Mouse (Mus musculus): Measurements from ENCODE around the gene Hgd. TPM values are rescaled to one million over a fixed set of nuclear protein-coding genes. Genes with fewer than 3 reads are reported as not detected.

Hgd gene
- polyA plus RNA-seq, 1 experiment from 2014 or later: 0.53 TPM

GRCm38 (mm10) chr16:37550266-37550665 lies 29.7 kb upstream of the Hgd start:
- ATAC-seq (ENCODE audit: low FRiP score, low TSS enrichment): no peak

GRCm38 (mm10) chr16:37550981-37551380 lies 29.0 kb upstream of the Hgd start:
- Histone ChIP-seq H3K27ac (ENCODE audit: low read depth, low read length) (no peak overlapping the region), H3K9me3 (ENCODE audit: control insufficient read depth, low read length) (no peaks in the 10 kb centered on the region), H3K4me1 (ENCODE audit: control insufficient read depth, insufficient read depth, low read length) (no peaks in the 10 kb centered on the region), H3K27me3 (ENCODE audit: control insufficient read depth, insufficient read depth, low read length) (no peaks in the 10 kb centered on the region), H3K9ac (ENCODE audit: low read depth, low read length) (no peak overlapping the region), H3K4me2 (replicated peaks; ENCODE audit: low read depth, low read length) (no peak overlapping the region), H3K36me3 (ENCODE audit: control insufficient read depth, insufficient read depth, low read length) (no peaks in the 10 kb centered on the region), H3K4me3 (ENCODE audit: low read length) (no peak overlapping the region)
- 94% methylated on average over 2 of the region's 2 CpGs for WGBS
- no peak for ATAC-seq (ENCODE audit: low FRiP score, low TSS enrichment)

More at GRCm38 (mm10) chr16:37550266-37550665, 29.7 kb upstream of the Hgd start:
- Histone ChIP-seq H3K27me3 (ENCODE audit: control insufficient read depth, insufficient read depth, low read length) (no peaks in the 10 kb centered on the region), H3K4me3 (ENCODE audit: low read length) (no peak overlapping the region), H3K27ac (ENCODE audit: low read depth, low read length) (no peak overlapping the region), H3K4me1 (ENCODE audit: control insufficient read depth, insufficient read depth, low read length) (no peaks in the 10 kb centered on the region), H3K9ac (ENCODE audit: low read depth, low read length) (no peak overlapping the region), H3K4me2 (replicated peaks; ENCODE audit: low read depth, low read length) (no peak overlapping the region), H3K36me3 (ENCODE audit: control insufficient read depth, insufficient read depth, low read length) (no peaks in the 10 kb centered on the region), H3K9me3 (ENCODE audit: control insufficient read depth, low read length) (no peaks in the 10 kb centered on the region)
- 88% methylated on average over 3 of the region's 3 CpGs for WGBS

DNA sequence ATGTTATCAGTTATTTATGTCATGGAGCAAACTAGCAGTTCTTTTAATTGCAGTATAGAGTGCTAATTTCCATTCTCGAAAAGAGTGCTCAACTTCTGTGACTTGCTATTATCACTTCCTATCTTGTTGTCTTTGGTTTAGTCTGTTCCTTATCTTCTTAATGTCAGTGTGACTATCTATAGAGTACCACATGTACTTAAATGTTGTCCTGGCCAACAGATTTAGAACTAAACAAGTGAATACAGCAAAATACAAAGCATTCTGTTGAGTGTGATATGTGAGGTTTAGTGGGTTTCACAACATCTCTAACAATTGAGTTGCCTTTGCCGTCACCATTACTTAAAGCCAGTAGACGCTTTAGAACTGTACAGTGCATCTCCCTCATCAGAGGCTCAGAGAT lies 27.1 kb upstream of the Hgd start:
- WGBS: 92% methylated on average over 3 of the region's 3 CpGs
- H3K27me3 ChIP-seq (ENCODE audit: control insufficient read depth, insufficient read depth, low read length): no peaks in the 10 kb centered on the region
- no peak for ATAC-seq (ENCODE audit: low FRiP score, low TSS enrichment)
- H3K9me3 ChIP-seq (ENCODE audit: control insufficient read depth, low read length): no peaks in the 10 kb centered on the region
- no peak overlapping the region for H3K4me3 ChIP-seq (ENCODE audit: low read length)
- H3K4me1 ChIP-seq (ENCODE audit: control insufficient read depth, insufficient read depth, low read length): no peaks in the 10 kb centered on the region
- no peak overlapping the region for H3K9ac ChIP-seq (ENCODE audit: low read depth, low read length)
- no peak overlapping the region for H3K27ac ChIP-seq (ENCODE audit: low read depth, low read length)
- peaks cover 8% of the 10 kb centered on the region; the same call in 1 of the 2 replicates for H3K36me3 ChIP-seq (ENCODE audit: control insufficient read depth, insufficient read depth, low read length)
- no peak overlapping the region for H3K4me2 ChIP-seq (replicated peaks; ENCODE audit: low read depth, low read length)

- Histone ChIP-seq H3K9me3 (ENCODE audit: control insufficient read depth, low read length) (no peaks in the 10 kb centered on the region), H3K27me3 (ENCODE audit: control insufficient read depth, insufficient read depth, low read length) (no peaks in the 10 kb centered on the region), H3K9ac (ENCODE audit: low read depth, low read length) (no peak overlapping the region), H3K4me1 (ENCODE audit: control insufficient read depth, insufficient read depth, low read length) (no peaks in the 10 kb centered on the region), H3K4me2 (replicated peaks; ENCODE audit: low read depth, low read length) (no peak overlapping the region), H3K27ac (ENCODE audit: low read depth, low read length) (no peak overlapping the region), H3K36me3 (ENCODE audit: control insufficient read depth, insufficient read depth, low read length) (peaks cover 10% of the 10 kb centered on the region; the same call in 1 of the 2 replicates), H3K4me3 (ENCODE audit: low read length) (no peak overlapping the region)
- ATAC-seq (ENCODE audit: low FRiP score, low TSS enrichment): no peak
- WGBS: 54% methylated on average over 6 of the region's 6 CpGs
Observed at GRCm38 (mm10) chr16:37562414-37562813, 17.5 kb upstream of the Hgd start.

- ATAC-seq (ENCODE audit: low FRiP score, low TSS enrichment): no peak
- no peak overlapping the region for H3K9ac ChIP-seq (ENCODE audit: low read depth, low read length)
- no peaks in the 10 kb centered on the region for H3K27me3 ChIP-seq (ENCODE audit: control insufficient read depth, insufficient read depth, low read length)
- H3K4me1 ChIP-seq (ENCODE audit: control insufficient read depth, insufficient read depth, low read length): no peaks in the 10 kb centered on the region
- no peaks in the 10 kb centered on the region for H3K9me3 ChIP-seq (ENCODE audit: control insufficient read depth, low read length)
- no peak overlapping the region for H3K4me2 ChIP-seq (replicated peaks; ENCODE audit: low read depth, low read length)
- 91% methylated on average over 5 of the region's 5 CpGs for WGBS
- no peak overlapping the region for H3K27ac ChIP-seq (ENCODE audit: low read depth, low read length)
- no peak overlapping the region for H3K4me3 ChIP-seq (ENCODE audit: low read length)
- peaks cover 5% of the 10 kb centered on the region; the same call in 1 of the 2 replicates for H3K36me3 ChIP-seq (ENCODE audit: control insufficient read depth, insufficient read depth, low read length)
Observed at GRCm38 (mm10) chr16:37562961-37563360, 17.0 kb upstream of the Hgd start.

GRCm38 (mm10) chr16:37565117-37565516 lies 14.8 kb upstream of the Hgd start:
- WGBS: 97% methylated on average over 1 of the region's 1 CpGs
- no peak overlapping the region for H3K4me3 ChIP-seq (ENCODE audit: low read length)
- H3K9ac ChIP-seq (ENCODE audit: low read depth, low read length): no peak overlapping the region
- no peaks in the 10 kb centered on the region for H3K4me1 ChIP-seq (ENCODE audit: control insufficient read depth, insufficient read depth, low read length)
- ATAC-seq (ENCODE audit: low FRiP score, low TSS enrichment): no peak
- H3K27me3 ChIP-seq (ENCODE audit: control insufficient read depth, insufficient read depth, low read length): no peaks in the 10 kb centered on the region
- no peak overlapping the region for H3K4me2 ChIP-seq (replicated peaks; ENCODE audit: low read depth, low read length)
- no peak overlapping the region for H3K27ac ChIP-seq (ENCODE audit: low read depth, low read length)
- H3K9me3 ChIP-seq (ENCODE audit: control insufficient read depth, low read length): no peaks in the 10 kb centered on the region
- H3K36me3 ChIP-seq (ENCODE audit: control insufficient read depth, insufficient read depth, low read length): peaks cover 3% of the 10 kb centered on the region; the same call in 1 of the 2 replicates

- peaks cover 3% of the 10 kb centered on the region; the same call in 1 of the 2 replicates for H3K36me3 ChIP-seq (ENCODE audit: control insufficient read depth, insufficient read depth, low read length)
- no peaks in the 10 kb centered on the region for H3K27me3 ChIP-seq (ENCODE audit: control insufficient read depth, insufficient read depth, low read length)
- no peak for ATAC-seq (ENCODE audit: low FRiP score, low TSS enrichment)
- 81% methylated on average over 6 of the region's 6 CpGs for WGBS
- H3K4me2 ChIP-seq (replicated peaks; ENCODE audit: low read depth, low read length): no peak overlapping the region
- H3K4me3 ChIP-seq (ENCODE audit: low read length): no peak overlapping the region
- no peaks in the 10 kb centered on the region for H3K9me3 ChIP-seq (ENCODE audit: control insufficient read depth, low read length)
- H3K9ac ChIP-seq (ENCODE audit: low read depth, low read length): no peak overlapping the region
- no peaks in the 10 kb centered on the region for H3K4me1 ChIP-seq (ENCODE audit: control insufficient read depth, insufficient read depth, low read length)
- H3K27ac ChIP-seq (ENCODE audit: low read depth, low read length): no peak overlapping the region
Observed at GRCm38 (mm10) chr16:37566107-37566506, 13.8 kb upstream of the Hgd start.

DNA sequence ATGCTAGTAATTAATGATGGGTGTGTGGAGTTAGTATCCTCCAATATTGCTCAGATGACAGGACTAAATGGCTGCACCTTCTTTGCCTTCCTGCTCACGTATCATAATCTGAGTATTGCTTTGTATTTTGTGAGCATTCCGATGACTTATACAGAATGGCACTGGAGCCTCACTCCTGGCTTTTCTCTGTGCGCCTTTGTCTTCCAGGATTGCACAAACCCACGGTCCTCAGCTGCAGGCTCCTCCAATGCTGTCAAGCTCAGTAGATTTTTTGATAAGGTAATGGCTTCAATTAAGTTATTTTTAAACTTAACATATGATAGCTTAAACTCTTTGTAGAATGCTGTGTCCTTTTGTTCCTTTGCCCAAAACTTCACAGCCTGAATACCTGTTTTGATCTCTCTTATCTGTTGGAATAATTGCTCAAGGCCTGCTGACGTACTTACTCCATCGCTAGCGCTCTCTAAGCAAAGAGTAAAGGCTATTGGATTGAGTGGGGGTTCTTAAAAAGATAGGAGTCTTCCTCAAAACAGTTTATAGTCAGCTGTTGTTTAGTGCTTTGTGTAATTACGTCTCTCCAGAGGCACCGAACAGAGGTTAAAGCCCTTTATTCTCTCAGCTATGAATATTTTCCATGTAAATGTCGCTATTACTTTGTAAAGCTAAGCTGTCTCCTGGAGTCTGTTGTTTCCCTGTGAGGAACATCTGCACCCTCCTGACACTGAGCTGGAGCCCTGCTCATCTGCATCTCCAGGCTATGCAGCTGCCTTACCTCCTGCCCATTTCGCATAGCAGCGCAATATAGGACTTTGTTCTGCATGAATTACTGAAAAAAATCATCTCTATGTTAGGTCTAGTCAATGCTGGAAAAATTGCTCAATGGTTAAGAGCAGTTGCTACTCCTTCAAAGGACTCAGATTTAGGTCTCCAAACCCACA lies 12.6 kb upstream of the Hgd start:
- Histone ChIP-seq H3K4me1 (ENCODE audit: control insufficient read depth, insufficient read depth, low read length) (no peaks in the 10 kb centered on the region), H3K27me3 (ENCODE audit: control insufficient read depth, insufficient read depth, low read length) (no peaks in the 10 kb centered on the region), H3K9me3 (ENCODE audit: control insufficient read depth, low read length) (no peaks in the 10 kb centered on the region), H3K36me3 (ENCODE audit: control insufficient read depth, insufficient read depth, low read length) (peaks cover 3% of the 10 kb centered on the region; the same call in 1 of the 2 replicates), H3K9ac (ENCODE audit: low read depth, low read length) (no peak overlapping the region), H3K4me3 (ENCODE audit: low read length) (no peak overlapping the region), H3K4me2 (replicated peaks; ENCODE audit: low read depth, low read length) (no peak overlapping the region), H3K27ac (ENCODE audit: low read depth, low read length) (no peak overlapping the region)
- no peak for ATAC-seq (ENCODE audit: low FRiP score, low TSS enrichment)
- 92% methylated on average over 12 of the region's 12 CpGs for WGBS

- Histone ChIP-seq H3K27me3 (ENCODE audit: control insufficient read depth, insufficient read depth, low read length) (no peaks in the 10 kb centered on the region), H3K27ac (ENCODE audit: low read depth, low read length) (no peak overlapping the region), H3K9ac (ENCODE audit: low read depth, low read length) (no peak overlapping the region), H3K9me3 (ENCODE audit: control insufficient read depth, low read length) (no peaks in the 10 kb centered on the region; the same call in 1 of the 2 replicates), H3K36me3 (ENCODE audit: control insufficient read depth, insufficient read depth, low read length) (no peaks in the 10 kb centered on the region; the same call in 1 of the 2 replicates), H3K4me2 (replicated peaks; ENCODE audit: low read depth, low read length) (no peak overlapping the region), H3K4me1 (ENCODE audit: control insufficient read depth, insufficient read depth, low read length) (no peaks in the 10 kb centered on the region), H3K4me3 (ENCODE audit: low read length) (no peak overlapping the region)
- ATAC-seq (ENCODE audit: low FRiP score, low TSS enrichment): no peak
- 63% methylated on average over 3 of the region's 3 CpGs for WGBS
Observed at GRCm38 (mm10) chr16:37571554-37571953, 8.4 kb upstream of the Hgd start.

All from kidney, embryonic 14.5 days (tissue).